In the genomic region with DNA sequence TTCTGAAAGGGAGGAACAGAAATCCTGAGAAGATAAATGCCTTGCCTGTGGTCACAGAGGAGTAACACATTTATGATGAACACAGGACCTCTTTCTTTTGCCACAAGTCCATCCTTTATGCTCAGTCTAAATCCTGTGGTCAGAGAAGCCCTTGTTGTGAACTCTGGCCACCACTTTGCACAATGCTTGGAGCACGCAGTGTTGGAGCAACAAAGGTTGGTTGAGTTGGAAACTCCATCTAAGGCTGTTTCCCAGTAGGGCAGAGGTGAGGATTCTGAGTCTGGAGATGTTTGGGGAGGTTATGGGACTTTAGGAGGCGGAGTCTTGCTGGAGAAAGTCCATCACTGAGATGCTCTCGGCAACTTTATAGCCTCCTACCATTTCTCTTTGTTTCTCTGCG, we compare ENCODE assay signal across 21 mouse cellular contexts. TPM values are rescaled to one million over a fixed set of nuclear protein-coding genes. Genes with fewer than 3 reads are reported as not detected.
"Had no signal": no experiment of that assay in that cellular context is flagged by ENCODE, and none has a peak within 500 bp of the region (broad histone marks: within the 10 kb centered on the region; RNA-seq: fewer than 3 reads in every experiment).

No protein-coding gene starts in this region.

- H3K4me1 ChIP-seq: liver, embryonic 13.5 days had no signal

- H3K9me3 ChIP-seq: kidney, embryonic 15.5 days; limb, embryonic 15.5 days; liver, embryonic 13.5 days; midbrain, embryonic 12.5 days; neural tube, embryonic 13.5 days had no signal

- H3K27ac ChIP-seq: kidney, embryonic 15.5 days; limb, embryonic 15.5 days; liver, embryonic 13.5 days; midbrain, embryonic 12.5 days; neural tube, embryonic 13.5 days had no signal

- H3K4me2 ChIP-seq: kidney, embryonic 15.5 days; limb, embryonic 15.5 days; liver, embryonic 13.5 days; midbrain, embryonic 12.5 days; neural tube, embryonic 13.5 days had no signal

- ATAC-seq: midbrain, embryonic 16.5 days had no signal

- H3K36me3 ChIP-seq: kidney, embryonic 15.5 days; limb, embryonic 15.5 days; liver, embryonic 13.5 days; midbrain, embryonic 12.5 days; neural tube, embryonic 13.5 days had no signal

- H3K4me3 ChIP-seq: kidney, embryonic 15.5 days; limb, embryonic 15.5 days; liver, embryonic 13.5 days; midbrain, embryonic 12.5 days; neural tube, embryonic 13.5 days had no signal

- H3K9ac ChIP-seq: kidney, embryonic 15.5 days; limb, embryonic 15.5 days; liver, embryonic 13.5 days; midbrain, embryonic 12.5 days; neural tube, embryonic 13.5 days had no signal

- DNase-seq: kidney, postnatal 14 days; layer of hippocampus, adult 9-11 months; layer of hippocampus, postnatal 36 days; liver, embryonic 13.5 days; lung, adult 18-20 months; right cerebral cortex, postnatal 14 days; thymus, adult 2 months; thymus, postnatal 25 days had no signal

- H3K27me3 ChIP-seq: kidney, embryonic 15.5 days; limb, embryonic 15.5 days; liver, embryonic 13.5 days; neural tube, embryonic 13.5 days had no signal

RNA-seq across cellular contexts. Expression of gene F3, which starts 16.2 kb away (rescaled TPM):
- total RNA-seq: megakaryocyte-erythroid progenitor cell, adult 5-6 weeks had no signal

RNA-seq across cellular contexts. Expression of gene 4930432M17Rik, which starts 36.5 kb away (rescaled TPM):
- total RNA-seq: layer of hippocampus, postnatal 36 days; left cerebral cortex, adult 8-10 months; left cerebral cortex, postnatal 25 days; megakaryocyte-erythroid progenitor cell, adult 5-6 weeks had no signal
- polyA plus RNA-seq: kidney, embryonic 15.5 days; large intestine, adult 2 months; limb, embryonic 11.5 days; limb, embryonic 15.5 days; liver, embryonic 13.5 days; lung, embryonic 16.5 days; midbrain, embryonic 12.5 days; midbrain, embryonic 16.5 days; neural tube, embryonic 13.5 days; spleen, adult 2 months; thymus, adult 2 months; urinary bladder, adult 2 months had no signal
